Mouse (Mus musculus) WW6 (cell line): ENCODE data around the gene Igfn1.

Experiments used
- DNase-seq: peaks from one replicate; pipeline ENCODE4 v3.0.0-alpha.2; 2013; ENCODE audit warnings: low read depth, low spot score

Gene Igfn1

DNA sequence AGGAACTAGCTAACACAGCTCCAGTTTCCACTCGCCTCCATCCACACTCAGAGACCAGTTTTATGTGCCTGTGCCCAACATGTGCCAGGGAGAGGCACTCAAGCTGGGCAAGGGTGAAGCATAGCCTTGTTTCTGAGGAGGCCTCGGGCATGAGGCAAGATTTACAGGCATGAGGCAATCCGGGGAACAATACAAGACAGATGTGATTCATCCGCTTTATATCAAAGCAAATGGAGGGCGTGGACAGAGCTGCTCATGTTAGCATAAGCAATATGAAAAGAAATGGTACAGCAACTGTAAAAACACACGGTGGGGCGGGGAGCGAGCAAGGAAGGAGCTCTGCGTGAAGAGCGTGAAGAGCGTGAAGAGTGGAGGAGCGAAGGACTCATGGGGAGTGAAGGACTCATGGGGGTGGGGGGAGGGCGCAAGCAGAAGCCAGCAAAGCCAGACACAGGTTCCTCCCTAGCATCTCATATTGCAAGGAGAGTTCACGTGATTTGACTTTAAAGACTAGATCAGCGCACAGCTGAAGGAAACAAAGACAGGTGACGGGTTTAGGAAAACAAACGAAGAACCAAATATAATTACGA is 72.3 kb downstream of the Igfn1 start:
- DNase-seq = no peak

GRCm38 (mm10) chr1:135929876-135930275 is 76.3 kb downstream of the Igfn1 start:
- DNase-seq = no peak

- no peak for DNase-seq
Observed at GRCm38 (mm10) chr1:135925848-135926247, 80.3 kb downstream of the Igfn1 start.

DNA sequence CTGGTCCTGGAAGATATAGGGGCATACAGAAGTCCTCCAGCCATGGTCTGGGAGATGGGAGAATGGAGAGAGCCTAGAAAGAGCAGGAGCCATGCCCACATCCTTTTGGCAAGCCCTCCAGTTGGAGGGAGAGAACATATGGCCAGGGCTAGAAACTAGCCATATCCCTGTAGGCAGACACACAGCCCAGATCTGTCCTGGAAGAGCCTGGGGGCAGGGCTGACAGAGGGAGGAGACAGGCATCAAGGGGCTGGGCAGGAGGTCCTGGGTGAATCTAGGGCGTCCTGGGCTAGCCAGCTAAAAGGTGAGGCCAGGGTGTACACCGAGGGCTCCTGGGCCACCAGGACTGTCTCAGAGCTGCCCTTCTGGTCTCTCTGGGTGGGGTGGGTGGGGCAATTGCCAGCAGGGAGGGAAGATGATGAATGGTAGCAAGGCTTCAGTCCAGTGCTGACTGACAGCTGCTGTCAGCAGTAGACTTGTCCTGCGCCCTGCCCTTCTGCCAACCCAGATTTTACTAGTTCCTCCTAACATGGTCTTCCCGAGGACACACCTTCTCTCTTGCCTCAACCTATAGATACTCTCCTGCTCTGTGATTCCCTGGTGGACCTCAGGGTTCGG is 81.7 kb downstream of the Igfn1 start:
- no peak for DNase-seq

GRCm38 (mm10) chr1:135923229-135923628 is 82.9 kb downstream of the Igfn1 start:
- DNase-seq = no peak

DNA sequence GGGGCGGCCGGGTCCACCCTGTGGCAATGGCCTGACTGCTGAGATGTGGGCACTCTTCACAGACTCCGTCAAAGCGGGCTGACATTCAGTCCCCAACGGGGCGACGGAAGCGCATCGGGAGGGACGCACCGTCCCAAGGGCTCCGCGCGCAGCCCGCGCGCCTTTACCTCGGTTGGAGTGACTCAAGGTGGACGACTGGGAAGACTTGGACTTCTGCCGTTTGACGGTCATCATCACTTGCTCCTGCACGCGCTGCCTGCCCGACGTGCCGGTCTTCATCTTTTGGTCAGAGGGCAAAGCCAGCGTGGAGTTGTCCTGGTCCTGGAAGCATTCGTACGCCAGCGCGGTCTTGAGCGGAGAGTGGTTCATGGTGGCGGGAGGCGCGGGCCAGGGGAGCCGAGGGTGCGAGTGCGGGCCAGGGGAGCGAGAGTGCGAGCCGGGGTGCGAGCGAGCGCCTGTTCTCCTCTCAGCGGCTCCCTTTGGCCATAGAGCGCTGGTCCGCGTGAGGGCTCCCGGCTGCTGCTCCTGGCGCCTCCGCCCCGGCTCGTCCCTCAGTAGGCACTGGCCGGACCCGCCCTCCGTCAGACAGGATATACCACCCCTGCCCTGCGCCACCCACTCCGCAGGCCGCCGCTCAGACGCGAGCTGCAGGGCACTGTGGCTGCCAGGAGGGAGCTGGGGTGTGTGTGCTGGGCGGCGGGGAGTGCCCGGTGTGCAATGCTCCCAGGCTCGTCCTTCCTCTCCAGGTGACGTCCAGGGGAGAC is 87.3 kb downstream of the Igfn1 start, which contains the start of gene Pkp1:
TSS of gene Pkp1 (minus strand) at position 564 of the 764 bp plus-strand sequence.
- DNase-seq = no peak

- DNase-seq = no peak
Observed at GRCm38 (mm10) chr1:135917206-135917605, 88.9 kb downstream of the Igfn1 start.

DNA sequence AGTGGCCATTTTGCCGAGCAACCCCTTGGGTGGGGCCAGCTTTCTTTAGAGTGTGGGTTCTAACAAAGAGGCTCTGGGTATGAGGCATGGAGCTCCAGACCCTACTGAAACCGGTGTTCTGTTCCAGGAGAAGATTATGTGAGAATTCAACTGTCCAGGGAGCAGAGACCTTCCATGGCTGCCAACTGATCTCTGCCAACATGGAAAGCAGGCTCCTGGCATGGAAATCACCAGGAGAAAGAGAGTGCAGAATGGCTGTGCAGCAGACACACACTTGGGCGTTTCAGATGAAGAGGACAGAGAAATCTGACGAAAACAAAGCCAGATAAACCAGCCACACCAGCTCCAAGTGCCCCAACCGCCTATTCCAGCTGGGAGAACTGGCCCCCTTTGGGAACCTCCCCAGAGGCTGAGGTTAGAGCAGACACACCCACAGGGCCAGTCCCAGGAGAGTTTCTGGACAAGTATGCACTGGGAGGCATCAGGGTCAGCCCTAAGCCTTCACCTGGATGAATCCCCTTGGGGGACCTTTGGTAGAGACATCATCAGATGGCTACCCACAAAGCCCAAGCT is 89.6 kb downstream of the Igfn1 start:
- no peak for DNase-seq

DNA sequence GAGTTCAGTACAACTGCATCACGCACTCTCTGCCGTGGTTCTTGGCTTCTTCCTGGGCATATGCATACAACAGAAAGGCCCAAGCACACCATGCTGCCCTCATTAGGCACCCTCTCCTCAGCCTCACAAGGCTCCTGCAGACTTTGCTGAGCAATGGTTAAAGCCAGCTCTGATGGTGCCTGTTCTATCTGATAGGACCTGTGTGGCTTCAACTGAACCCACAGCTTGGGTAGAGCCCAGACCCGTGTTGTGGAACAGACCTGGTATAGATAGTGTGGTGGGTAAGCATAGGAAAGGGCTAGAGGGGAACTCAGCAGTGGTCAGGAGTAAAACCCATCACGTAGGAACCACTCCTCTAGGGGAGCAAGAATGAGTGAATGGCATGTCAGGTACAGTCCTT is 92.5 kb downstream of the Igfn1 start:
- no peak for DNase-seq

- DNase-seq = no peak
Observed at GRCm38 (mm10) chr1:135909381-135909780, 96.8 kb downstream of the Igfn1 start.

DNA sequence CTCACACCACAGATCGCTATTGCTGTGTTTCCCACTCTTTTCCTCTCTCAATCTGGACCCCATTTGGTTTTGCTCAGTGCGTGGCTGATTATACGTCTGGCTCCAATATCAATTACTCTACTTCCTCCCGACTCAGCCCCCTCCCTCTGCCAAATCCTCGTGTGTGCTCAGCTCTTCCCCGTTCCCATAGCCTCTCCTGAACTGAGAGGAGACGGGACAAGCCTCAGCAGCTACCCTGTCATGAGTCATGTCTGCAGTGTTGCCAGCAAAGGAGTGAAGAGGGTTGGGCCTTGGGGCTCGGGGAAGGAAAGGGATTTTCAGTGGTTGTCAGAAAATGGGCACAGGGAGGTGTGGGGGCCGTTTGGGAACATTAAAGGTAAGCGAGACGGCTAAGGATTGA is 99.4 kb downstream of the Igfn1 start:
- DNase-seq = no peak
